Mouse (Mus musculus) gastrocnemius, postnatal 4 days (tissue): ENCODE results near the gene Sele. TPM values are rescaled to one million over a fixed set of nuclear protein-coding genes. Genes with fewer than 3 reads are reported as not detected.
"Not testable (repeated sequence)": the region's sequence is repeated elsewhere in the genome, so short reads cannot be mapped to it uniquely, and the experiment has no call there.

Experiments
- DNase-seq, 2 experiments: peaks; one replicate each; pipeline ENCODE4 v3.0.0; 2021 to 2022; ENCODE audit warnings: low spot score in 2 of 2, mixed read lengths in 2 of 2
- long read RNA-seq, 2 experiments: library from polyadenylated mRNA; stranded (forward); transcript quantifications; one replicate each; pipeline ENCODE4 v2.0.0; 2021
- total RNA-seq, 2 experiments: library from RNA; stranded (reverse); gene quantifications; 2 replicates each; pipeline ENCODE4 v1.2.3; 2021

Gene Sele
- under 1 TPM; 0.08 to 0.17 TPM for total RNA-seq
- long read RNA-seq, experiment 1 = 0 reads
- long read RNA-seq, experiment 2 = 0 reads

DNA sequence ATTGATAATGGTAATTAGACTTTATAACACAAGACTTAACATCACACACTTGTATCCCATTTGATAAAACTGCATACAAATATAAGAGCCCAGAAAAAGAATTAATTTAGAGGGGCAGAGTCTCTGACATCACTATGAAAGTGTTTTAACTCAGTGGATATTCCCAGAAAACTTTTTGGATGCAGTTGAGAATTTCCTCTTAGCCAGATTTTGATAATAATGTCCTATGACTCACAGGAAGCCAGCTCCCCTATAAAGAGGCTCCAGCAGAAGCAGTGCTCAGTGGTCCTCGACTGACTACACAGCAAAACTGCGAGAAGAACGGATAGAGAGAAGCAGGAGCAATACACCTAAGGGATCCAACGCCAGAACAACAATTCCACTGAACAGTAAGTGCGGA, at the start of gene Sele:
Gene Sele (plus strand): TSS at position 301 of the 400 bp plus-strand sequence.
- DNase-seq = no peak

DNA sequence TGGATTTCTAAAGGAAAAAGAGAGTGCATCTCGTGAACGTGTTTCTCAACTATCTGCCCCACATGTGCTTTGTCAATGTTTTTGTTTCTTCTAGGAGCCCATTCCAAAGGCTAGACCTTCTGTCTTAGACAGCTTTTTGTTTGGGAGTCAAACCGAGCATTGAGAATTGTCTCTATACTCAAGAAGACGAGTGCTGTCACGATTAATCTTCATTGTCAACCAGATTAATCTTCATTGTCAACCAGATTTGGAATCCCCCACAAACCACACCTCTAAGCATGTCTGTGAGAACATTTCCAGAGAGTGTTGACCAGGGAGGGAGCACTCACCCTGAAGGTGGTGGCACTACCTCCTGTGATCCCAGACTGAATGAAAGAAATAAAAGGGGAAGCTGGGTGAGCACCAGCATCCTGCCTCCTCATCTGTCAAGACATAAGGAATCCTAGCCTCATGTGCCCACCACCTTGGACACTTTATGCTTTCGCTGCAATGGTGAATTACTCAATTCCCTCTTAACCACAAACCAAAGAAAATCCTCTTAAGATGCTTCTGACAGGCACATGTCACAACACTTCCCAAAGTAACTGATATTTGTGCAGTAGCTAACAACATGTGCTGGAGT, 46.1 kb upstream of the Sele start:
- DNase-seq = no peak

- DNase-seq = no peak
Measured at GRCm38 (mm10) chr1:164004311-164004710, 43.7 kb upstream of the Sele start.

DNA sequence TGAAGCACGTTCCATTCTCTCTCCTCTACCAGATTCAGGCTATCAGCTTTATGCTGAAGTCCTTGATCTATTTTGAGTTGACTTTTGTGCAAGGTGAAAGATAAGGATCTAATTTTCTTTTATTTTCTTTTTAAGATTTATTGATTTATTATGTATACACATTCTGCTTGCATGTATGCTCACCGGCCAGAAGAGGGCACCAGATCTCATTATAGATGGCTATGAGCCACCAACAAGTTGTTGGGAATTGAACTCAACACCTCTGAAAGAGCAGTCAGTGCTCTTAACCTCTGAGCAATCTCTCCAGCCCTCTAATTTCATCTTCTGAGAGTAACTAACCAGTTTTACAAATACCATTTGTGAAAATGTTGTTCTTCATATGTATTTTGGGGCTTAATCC, 38.8 kb upstream of the Sele start:
- no peak for DNase-seq

DNA sequence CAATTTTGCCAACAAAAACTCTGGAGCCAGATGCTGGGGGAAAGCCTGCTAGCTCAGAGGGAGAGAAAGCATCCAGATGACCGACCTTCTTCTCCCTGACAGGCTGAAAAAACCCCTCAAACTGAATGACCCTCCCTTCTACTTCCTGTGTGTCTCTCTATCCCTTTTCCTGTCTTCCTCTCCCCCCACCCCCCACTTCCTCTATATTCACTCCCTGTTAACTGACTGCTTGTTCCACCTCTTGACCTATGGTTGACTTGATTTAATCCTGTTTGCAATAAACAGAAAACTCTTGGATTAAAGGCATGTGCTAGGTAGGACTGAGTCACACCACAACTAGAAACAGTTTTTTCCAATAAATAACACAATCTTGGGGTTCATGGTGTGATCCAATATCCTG, 33.4 kb upstream of the Sele start:
- no peak for DNase-seq

DNA sequence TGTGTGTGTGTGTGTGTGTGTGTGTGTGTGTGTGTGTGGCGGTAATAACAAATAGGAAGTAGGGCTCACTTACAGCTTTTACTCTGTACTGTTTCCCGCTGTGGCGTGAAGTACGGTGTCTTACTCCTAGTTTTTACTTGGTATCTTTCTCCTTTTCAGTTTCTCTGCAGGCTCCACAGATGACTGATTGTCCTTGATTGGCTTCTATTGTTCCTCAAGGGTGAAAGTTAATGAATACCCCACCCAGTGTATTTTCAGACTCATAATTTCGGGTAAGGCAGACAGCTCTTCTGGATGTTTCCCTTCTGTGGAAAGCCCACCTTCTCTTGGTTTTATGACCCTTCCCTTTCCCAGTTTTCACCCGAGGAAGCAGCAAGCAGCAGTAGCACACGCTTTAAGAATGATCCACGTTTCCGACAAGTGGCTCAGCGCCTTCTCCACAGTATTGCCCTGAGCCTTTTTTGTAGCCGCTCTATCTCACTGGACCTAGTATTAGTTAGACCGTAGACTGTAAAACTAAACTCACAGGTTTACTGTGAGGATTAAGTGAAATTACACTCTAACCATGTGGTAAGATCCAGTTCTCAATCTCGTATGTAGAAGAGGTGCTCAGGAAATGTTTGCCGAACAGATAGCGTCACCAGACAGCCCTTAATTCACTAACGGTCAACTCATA, 29.7 kb upstream of the Sele start:
- DNase-seq = no peak

DNA sequence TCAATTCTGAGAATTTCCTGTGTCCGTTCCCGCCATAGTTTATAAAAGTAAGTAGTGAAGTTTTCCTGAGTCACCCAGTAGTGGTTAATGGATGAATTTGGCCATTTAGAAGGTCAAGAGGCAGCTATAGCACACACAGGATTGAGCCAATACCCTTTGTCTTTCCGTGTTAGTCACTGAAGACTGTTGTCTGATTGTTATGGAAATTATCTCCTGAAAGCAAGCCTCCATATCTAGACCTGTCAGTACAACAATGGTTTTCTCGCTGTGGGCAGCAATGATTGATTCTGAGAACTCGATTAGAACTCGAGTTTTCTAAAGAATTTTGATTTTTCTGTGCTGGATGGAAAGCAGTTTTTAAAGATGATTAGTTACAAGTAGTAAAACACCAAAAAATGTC, 28.2 kb upstream of the Sele start:
- no peak for DNase-seq

- DNase-seq = not testable (repeated sequence)
Measured at GRCm38 (mm10) chr1:164020746-164021145, 27.3 kb upstream of the Sele start.

DNA sequence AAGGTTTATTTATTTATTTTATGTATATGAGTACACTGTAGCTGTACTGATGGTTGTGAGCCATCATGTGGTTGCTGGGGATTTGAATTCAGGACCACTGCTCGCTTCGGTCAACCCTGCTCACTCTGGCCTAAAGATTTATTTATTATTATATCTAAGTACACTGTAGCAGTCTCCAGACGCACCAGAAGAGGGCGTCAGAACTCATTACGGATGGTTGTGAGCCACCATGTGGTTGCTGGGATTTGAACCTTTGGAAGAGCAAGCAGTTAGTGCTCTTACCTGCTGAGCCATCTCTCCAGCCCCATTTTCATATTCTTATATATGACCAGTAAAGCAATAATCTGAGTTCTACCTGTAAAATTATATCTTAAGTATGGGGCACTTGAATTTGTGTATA, 25.9 kb upstream of the Sele start:
- DNase-seq = not testable (repeated sequence)

DNA sequence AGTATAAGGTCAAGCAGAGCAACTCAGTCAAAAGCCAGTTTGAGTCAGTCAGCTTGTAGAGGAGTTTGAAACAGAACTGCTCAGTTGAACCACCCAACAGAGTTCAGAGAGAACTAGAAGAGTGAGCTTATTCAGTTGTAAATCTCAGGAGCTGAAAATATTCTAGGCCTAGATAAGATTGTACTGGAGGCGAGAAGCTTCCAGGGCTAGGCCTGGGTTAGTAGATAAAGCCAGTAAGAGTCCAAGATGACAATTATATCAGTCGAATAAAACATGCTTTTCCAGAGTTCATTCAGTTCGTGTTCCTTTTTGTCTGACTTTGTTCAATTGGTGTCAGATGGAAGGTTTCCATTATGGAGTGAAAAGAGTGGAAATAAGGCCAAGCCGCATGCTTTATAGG, 22.3 kb upstream of the Sele start:
- DNase-seq = no peak

DNA sequence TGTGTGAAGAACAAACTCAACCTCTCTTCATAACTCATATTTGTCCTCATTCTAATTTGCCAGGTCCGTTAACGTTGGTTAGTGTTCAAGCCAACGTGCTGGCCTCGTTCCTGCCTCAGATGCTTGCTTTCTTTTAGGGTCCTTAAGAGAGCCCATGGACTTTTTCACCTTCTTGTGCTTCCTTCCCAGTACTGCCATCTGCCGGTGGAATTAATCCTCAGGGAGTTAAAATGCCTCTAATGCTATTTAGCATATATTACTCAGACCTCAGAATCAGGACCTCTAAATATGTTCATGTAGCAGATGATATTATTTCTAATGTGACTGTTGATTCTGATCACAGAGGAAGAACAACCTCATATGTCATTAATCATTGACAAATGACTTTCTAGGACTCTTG, 20.6 kb upstream of the Sele start:
- no peak for DNase-seq

DNA sequence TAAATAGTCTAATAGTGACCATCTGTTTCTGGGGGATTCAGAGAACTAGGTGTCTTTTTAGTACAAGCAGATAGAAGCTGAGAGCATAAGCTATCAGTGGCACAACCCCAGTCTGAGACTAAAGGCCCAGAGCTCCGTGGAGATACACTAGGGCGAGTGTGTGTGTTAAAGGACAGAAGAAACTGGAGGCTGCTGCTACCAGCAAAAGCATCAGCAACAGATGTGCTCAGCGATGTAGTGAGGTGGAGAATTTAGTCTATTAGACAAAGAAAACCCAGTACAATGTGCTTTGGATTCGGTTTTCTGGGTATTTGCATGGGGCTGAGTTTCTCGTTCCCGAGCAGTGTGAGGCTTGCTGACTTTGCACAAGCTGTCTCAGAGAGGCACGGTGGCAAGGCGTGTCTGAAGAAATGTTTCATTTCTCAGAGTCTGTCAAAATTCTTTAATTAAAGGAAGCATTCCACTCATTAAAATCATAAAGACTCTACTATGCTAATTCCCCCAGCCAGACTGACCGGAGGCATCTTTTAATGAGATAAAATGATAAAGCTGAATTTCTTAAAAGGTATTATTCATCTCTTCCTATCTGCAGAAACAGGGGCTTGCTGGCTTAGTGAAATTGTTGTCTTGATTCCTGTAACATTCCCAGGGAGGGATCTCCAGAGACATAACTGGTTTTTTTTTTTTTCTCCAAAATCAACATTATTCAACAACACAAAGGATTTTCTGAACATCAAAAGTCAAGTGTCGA, 7.5 kb upstream of the Sele start:
- no peak for DNase-seq

DNA sequence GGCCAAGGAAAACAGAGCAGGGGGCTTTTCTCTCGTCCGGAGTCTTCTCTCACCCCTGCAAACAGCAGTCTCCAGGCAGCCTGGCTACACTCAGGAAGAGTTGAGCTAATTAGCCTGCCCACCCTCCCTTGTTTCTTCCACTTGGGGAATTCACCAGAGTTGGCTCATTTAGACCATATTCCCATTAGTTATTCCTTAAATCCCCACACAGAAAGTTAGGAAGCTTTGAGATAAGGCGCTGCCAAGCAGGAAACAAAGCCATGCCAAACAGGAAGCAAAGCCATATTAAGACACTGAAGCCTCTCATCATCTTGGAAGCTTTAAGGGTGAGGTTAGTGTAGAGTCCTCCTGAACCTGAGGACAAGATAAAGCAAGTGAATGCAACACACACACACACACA, 4.5 kb upstream of the Sele start:
- DNase-seq = no peak

DNA sequence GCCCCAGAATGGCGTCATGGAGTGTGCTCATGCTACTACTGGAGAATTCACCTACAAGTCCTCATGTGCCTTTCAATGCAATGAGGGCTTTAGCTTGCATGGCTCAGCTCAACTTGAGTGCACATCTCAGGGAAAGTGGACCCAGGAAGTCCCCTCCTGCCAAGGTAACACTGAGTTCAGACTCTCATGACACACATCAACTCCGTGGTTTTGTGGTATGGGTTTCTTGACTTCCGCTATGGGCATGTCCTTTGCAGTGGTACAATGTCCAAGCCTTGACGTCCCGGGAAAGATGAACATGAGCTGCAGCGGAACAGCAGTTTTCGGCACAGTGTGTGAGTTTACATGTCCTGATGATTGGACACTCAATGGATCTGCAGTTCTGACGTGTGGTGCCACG, 5.5 kb downstream of the Sele start:
- no peak for DNase-seq

DNA sequence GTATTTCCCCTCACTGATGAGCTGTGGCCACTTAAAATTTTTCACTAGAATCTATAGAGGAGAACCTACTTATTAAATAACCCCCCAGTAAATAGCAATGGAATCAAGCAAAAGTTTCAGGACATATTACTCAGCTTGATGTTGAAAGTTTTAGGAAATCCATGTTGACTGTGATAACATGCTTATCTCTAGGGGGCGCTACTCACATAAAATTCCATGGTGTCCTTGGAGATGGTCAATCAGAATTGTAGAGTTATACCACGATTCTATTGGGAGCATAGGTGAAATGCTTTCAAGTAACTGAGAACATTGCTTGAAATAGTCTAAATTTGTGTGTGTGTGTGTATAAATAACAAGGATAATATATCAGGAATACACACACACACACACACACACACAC, 6.8 kb downstream of the Sele start:
- DNase-seq = no peak

GRCm38 (mm10) chr1:164060071-164060470, 12.0 kb downstream of the Sele start:
- no peak for DNase-seq

DNA sequence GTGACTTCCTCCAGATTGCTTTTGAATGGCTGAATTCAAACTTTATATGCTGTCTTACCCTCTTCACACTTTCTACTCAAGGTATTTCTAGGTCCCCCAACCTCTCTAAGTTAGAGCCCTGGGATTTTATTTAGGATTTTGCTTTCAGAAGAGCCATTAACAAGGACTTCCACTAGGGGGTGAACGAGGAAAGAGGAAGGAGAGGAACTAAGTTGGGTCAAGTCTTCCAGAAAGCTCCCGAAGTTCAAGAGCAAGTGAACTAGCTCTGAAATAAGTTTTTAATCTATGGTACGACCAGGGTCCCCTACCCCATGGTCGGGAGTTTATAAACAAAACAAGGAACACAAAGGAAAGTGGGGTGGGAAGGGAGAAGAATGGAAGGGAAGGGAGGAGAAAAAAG, 13.2 kb downstream of the Sele start:
- no peak for DNase-seq

GRCm38 (mm10) chr1:164061925-164062324, 13.9 kb downstream of the Sele start, which contains the start of gene Sell:
Gene Sell (plus strand): TSS chr1:164061982.
- DNase-seq = no peak

DNA sequence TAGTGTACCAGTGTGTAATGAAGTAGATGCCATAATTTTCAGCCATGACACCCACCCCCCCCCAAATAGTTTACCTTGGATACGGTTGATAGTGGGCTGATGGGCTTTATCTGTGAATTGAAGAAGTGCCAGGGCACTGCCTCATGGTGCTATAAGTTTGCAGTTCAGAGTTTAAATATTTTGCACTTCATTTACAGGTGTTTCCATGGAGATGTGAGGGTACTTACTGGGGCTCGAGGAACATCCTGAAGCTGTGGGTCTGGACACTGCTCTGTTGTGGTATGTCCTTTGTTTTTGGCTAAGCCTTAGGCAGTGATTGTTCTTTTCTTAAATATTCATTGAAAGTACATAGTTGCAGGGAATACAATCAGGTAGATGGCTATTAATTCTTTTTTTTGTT, 14.8 kb downstream of the Sele start:
- no peak for DNase-seq

DNA sequence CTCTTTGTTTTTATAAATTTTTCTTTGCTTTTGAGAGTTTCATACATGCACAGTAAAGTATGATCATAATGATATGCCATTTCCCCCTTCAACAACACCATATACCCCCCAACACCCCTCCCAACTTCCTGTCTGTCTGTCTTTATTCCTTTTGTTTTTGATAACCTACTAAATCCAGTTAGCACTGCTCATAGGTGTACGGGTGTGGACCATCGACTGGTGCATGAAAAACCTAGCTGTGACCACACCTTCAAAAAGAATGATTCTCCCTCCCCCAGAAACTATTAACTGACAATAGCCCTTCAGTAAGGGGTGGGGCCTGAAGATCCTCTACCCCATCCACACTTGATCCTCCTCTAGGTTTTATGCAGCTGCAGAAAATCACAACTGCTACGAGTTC, 15.7 kb downstream of the Sele start:
- no peak for DNase-seq

GRCm38 (mm10) chr1:164069261-164069660, 21.2 kb downstream of the Sele start:
- no peak for DNase-seq

- DNase-seq = no peak
Measured at GRCm38 (mm10) chr1:164070461-164070860, 22.4 kb downstream of the Sele start.
